Mouse (Mus musculus) megakaryocyte, embryonic 14.5 days (primary cell): Measurements from ENCODE around the gene Cog5.

Source experiments
- FLI1 ChIP-seq: IDR thresholded peaks from 2 replicates; pipeline ENCODE4 v1.6.1; 2012; ENCODE audit warnings: low read length, inconsistent platforms, mixed read lengths
- GATA1 ChIP-seq: IDR thresholded peaks from 3 replicates; pipeline ENCODE4 v1.6.1; 2012; ENCODE audit warnings: mixed read lengths, low read length, inconsistent platforms, borderline replicate concordance

- no peak for TF ChIP-seq GATA1
- no peak for TF ChIP-seq FLI1
These were observed 262.6 kb downstream of the Cog5 start for GRCm38 (mm10) chr12:31917245-31917644.
